Mouse (Mus musculus): Measurements from ENCODE around the gene Fcho1. TPM values are rescaled to one million over a fixed set of nuclear protein-coding genes. Genes with fewer than 3 reads are reported as not detected.
A peak's percentile ranks its signal among the peaks of the same experiment; 100 is the strongest.

Gene Fcho1
- total RNA-seq, 2 experiments from 2014 or later: 88.0 to 106 TPM

DNA sequence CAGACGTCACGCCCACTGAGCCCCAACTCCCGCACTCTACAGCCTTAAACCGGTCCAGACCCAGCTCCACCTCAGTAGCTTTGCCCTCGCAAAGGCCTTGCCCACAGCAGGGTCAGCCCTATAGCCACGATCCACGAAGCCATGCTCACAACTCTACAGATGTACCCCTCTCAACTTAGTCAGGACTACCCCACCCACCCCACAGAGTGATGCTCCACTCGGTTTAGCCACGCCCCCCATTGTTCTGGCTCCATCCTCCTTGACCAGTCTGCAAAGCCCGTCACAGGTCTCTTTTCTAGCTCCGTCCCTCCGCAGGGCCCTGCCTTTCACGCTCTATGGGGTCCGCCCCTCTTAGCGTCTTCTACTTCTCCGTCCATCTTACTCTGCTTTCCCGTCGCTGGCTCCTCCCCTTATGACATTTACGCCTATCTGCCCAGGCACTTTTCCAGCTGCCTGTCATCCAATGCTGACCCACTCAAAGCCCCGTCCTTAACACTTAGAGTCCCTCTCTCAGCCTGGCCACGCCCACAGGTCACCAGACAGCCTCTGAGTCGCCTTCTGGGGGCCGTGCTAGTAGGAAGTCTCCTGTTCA, 39.3 kb downstream of the Fcho1 start:
- DNase-seq (ENCODE audit: extremely low spot score in 1 of 2, low spot score in 1 of 2): no peak

DNA sequence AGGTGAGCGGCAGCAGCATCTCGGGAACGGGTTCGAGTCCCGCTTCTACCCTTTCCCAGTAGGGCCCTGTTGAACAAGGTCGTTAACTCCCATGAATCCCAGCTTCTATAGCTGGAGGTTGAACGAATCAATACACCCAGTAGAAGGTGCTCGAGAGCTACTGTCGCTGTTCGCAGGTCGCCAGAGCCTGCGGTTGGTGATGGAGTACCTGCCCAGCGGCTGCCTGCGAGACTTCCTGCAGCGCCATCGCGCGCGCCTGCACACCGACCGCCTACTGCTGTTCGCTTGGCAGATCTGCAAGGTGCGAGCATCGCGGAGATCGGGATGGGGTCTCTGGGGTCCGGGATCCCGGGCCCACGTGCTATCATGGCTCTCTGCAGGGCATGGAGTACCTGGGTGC, 39.9 kb downstream of the Fcho1 start:
- DNase-seq (ENCODE audit: extremely low spot score in 1 of 2, low spot score in 1 of 2): no peak

DNA sequence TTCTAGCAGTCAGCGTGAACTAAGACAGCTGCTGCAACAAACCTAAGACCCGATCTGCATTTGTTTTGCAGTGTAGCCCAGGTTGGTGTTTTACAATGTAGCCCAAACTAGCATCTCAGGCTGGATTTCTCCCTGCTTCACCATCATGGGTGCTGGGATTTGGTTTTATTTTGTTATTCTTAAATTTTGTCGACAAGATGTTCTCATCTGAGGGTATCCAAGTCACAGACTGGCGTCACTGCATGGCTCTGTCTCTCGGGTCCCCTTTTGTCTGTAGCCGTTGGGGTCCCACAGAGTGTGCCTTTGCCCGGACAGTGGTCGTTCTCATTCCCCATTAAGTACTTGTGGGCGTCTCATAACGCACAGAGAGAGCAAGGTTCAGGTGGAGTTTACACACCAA, 40.8 kb downstream of the Fcho1 start:
- no peak for DNase-seq (ENCODE audit: extremely low spot score in 1 of 2, low spot score in 1 of 2)

DNA sequence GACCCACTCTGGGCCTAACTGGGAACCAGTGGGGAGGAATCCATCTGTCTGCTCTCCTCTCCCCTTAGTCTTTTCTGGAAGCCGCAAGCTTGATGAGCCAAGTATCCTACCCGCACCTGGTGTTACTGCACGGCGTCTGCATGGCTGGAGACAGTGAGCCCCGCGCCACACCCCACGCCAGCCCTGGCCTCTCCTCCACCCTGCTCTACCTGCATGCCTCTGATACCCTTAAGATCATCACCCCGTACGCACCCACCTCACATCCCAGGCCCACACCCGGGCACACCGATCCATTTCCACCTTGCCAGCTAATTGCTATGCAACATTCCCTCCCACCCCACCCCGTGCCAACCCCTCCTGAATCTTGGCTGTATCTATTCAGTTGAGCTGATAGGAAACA, 42.7 kb downstream of the Fcho1 start:
- DNase-seq (ENCODE audit: extremely low spot score in 1 of 2, low spot score in 1 of 2): no peak

DNA sequence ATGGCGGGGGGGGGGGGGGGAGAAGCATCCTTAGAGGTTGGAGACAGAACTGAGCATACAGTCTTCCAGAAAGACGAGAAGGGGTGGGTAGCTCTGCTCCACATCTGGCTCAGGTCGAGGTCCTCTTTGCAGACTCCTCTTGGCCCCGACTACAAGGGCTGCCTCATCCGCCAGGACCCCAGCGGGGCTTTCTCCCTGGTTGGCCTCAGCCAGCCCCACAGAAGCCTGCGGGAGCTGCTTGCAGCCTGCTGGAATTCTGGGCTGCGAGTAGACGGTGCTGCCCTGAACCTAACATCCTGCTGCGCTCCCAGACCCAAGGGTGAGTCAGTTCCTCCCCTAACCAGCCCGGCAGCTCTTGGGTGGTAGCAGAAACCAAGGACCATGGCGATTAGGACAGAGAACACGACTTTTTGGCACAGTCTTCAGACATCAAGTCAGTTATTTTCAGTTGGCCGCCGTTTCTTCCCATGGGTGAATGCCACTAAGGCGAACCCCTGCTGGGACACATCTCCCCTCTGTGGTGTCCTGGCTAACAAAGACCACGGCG, 44.1 kb downstream of the Fcho1 start:
- DNase-seq (ENCODE audit: extremely low spot score in 1 of 2, low spot score in 1 of 2): no peak

DNA sequence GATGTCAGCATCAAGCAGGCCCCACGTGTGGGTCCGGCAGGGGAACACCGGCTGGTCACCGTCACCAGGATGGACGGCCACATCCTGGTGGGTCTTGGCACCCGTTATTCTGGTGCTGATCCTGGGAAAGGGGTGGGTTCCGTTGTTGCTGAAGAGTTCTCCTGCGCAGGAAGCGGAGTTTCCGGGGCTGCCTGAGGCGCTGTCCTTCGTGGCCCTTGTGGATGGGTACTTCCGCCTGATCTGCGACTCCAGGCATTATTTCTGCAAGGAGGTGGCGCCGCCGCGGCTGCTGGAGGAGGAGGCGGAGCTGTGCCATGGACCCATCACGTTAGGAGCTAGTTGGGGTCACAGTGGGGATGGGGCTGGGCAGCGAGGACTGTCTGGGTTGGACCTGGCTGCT, 45.0 kb downstream of the Fcho1 start:
- DNase-seq (ENCODE audit: extremely low spot score in 1 of 2, low spot score in 1 of 2): no peak

DNA sequence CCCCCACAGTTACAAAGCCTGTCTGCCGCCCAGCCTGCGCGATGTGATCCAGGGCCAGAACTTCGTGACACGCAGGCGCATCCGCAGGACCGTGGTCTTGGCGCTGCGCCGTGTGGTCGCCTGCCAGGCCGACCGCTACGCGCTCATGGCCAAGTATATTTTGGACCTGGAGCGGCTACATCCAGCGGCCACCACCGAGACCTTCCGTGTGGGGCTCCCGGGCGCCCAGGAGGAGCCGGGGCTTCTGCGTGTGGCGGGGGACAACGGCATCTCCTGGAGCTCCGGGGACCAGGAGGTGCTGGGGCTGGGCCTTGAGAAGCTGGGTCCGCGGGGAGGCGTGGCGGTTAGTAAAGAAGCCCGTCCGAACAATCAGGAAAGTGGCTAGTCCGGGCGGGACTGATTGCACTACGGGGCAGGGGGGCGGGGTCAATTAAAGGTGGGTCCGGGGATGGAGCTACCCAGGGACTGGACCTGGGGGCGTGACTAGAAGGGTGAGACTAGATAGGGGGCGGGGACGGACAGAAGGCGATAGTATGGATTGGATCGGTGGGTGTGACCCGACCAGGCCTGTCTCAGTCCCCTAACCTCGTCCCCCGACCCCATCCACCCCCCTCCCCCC, 45.9 kb downstream of the Fcho1 start:
- no peak for DNase-seq (ENCODE audit: extremely low spot score in 1 of 2, low spot score in 1 of 2)

DNA sequence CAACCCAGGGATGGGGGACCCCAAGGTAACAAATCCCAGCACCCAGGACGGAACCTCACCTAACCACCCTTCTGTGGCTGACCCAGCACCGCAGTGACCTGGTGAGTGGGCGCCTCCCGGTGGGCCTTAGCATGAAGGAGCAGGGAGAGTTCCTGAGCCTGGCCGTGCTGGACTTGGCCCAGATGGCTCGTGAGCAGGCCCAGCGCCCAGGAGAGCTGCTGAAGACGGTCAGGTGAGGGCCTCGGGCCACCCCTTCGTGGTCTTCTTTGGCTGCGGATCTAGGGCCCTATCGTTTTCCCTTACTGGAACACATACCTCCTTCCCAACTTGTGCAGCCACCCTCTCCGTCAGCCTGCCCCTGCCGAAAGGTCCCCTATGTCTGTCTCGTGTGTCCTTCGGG, 46.4 kb downstream of the Fcho1 start:
- DNase-seq (ENCODE audit: extremely low spot score in 1 of 2, low spot score in 1 of 2): no peak

DNA sequence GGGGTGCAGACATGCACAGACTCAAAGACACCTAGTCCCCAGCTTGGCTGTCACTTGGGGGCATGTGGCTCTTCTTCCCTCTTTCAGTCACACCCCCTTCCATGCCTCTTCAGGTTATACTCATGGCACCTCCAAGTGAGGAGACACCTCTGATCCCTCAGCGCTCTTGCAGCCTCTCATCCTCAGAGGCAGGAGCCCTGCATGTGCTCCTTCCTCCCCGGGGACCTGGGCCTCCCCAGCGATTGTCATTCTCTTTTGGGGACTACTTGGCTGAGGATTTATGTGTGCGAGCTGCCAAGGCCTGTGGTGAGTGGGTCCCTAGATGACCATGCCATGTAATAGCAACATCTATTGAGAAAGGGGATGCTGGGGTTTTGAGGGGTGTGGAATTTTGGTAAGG, 47.3 kb downstream of the Fcho1 start:
- no peak for DNase-seq (ENCODE audit: extremely low spot score in 1 of 2, low spot score in 1 of 2)

DNA sequence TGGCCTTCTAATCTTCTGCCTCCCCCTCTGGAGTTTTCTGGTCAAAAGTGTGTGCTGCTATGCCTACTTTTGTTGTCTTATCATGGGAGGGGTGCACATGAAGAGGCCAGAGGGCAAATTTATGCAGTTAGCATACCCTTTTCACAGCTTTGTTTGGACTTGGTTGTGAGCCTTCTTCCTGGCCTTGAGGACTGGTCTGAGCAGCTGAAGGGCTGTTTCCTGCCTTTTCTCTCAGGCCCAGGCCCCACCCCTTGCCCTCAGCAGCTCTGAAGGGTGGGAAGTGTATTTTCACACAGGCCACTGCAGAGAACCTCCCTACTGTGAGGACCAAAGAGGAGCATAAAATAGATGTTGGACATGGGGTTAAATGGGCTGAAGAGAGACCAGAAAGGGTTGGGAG, 48.0 kb downstream of the Fcho1 start:
- DNase-seq (ENCODE audit: extremely low spot score in 1 of 2, low spot score in 1 of 2): no peak

DNA sequence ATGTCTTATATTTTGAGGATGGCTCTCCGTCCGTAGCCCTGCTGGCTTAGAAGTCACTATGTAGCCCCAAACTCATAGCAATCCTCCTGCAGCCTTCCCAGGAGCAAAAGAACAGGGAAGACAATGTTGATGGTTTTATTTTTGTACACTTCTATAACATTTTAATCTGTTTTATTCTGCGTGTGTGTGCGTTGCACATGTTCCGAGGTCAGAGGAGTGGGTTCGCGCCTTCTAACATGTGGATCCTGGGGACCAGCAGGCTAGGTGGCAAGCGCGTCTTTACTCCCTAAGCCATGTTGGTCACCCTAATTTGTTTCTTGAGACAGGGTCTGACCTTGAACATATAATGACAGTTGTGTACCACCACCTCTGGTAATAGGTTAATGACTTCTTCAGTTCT, 48.7 kb downstream of the Fcho1 start:
- DNase-seq (ENCODE audit: extremely low spot score in 1 of 2, low spot score in 1 of 2): no peak

DNA sequence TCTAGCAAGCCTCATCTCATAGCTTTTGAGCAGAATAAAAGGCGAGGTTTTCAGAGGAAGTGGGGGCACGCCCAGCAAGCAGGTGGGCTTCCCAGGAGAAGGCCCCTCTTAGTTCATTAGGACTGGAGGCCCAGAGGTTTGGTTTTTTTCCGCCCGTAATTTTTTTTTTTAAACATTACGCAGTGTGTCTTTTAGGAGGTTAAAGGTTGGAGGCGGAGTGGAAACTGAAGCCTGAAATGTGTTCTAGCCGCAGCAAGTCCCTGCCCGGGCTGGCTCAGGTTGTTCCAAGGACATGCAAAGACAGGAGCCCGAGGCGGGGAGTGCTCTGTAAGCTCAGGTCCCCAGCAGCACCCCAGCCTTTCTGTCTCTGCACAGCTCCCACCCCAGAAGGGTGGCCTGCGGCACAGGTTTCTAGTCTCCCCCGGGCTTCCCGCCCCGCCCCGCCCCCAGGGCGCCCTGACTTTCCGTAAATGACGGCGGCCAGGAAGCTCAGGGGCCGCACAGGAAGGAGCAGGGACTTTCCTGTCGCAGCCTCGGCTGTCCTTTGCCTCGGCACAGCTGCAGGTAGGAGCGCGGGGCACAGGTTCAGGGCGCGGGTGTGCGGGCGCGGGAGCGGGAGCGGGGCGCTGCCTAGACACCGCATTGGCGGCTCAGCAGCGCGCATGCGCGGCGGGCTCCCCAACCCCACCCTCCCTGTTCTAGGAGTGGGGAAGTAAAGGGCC, 49.3 kb downstream of the Fcho1 start, which contains the start of gene Jak3:
Gene Jak3, plus strand, starts transcription at position 277 of the 722 bp plus-strand sequence.
- peak; percentile 40 to 56 for DNase-seq (ENCODE audit: extremely low spot score in 1 of 2, low spot score in 1 of 2)

DNA sequence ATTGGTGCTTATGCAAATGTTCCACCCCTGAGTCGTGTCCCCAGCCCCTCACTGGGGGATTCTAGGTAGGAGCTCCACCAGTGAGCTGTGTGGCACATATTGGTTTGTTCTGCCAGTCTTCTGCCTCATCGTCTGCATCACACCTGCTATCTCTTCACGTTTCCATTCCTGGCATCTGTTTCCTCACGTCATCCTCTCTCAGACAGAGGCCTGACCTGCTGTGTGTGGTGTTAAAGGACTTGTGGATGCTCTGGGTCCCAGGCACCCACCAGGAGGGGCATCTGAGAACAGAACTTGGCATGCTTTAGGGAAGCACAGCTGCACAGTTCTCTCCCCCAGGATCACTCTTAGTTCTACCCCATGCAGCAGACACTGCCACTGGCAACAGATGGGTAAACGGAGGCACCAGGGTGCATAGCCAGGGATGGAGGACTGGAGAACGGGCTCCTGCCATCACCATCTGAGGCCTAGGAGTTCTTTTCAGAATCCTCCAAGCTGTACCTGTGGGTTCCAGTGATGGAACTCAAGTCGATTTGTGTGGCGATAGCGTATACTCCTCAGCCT, 50.0 kb downstream of the Fcho1 start:
- DNase-seq (ENCODE audit: extremely low spot score in 1 of 2, low spot score in 1 of 2): no peak

DNA sequence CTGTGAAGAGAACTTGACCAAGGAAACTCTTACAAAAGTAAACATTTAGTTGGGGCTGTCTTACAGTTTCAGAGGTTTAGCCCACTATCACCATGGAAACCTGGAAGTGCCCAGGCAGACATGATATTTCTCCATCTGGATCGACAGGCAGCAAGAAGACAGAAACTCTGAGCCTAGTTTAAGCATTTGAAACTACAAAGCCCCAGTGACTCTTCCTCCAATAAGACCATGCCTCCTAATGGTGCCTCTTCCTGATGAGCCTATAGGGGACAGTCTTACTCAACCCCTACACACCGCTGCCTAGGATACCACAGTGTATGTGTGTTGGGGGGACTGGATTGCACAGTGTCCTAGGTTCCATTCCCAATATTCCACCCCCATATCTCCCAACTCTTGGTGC, 51.4 kb downstream of the Fcho1 start:
- DNase-seq (ENCODE audit: extremely low spot score in 1 of 2, low spot score in 1 of 2): no peak

DNA sequence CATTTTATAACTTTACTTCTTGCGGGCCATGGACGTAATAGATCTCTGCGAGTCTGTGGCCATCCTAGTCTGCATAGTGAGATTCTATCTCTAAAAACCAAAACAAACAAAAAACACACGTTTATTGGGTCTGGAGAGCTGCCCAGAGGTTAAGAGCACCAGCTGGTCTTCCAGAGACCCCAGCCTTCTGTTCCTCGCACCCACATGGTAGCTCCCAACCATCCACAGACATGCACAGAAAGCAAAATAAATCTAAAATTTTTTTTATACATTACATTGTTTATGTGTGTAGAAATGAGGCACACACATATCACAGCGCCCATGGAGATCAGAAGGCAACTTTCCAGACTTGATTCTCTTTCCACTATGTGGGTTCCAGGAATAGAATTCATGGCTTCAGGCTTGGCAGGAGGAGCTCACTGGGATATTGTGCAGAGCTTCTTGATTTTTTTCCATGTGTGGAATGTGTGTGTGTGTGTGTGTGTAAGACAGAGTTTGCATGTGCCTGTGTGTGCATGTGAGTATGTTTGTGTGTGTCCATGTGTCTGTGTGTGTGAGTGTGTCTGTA, 53.3 kb downstream of the Fcho1 start:
- no peak for DNase-seq (ENCODE audit: extremely low spot score in 1 of 2, low spot score in 1 of 2)

DNA sequence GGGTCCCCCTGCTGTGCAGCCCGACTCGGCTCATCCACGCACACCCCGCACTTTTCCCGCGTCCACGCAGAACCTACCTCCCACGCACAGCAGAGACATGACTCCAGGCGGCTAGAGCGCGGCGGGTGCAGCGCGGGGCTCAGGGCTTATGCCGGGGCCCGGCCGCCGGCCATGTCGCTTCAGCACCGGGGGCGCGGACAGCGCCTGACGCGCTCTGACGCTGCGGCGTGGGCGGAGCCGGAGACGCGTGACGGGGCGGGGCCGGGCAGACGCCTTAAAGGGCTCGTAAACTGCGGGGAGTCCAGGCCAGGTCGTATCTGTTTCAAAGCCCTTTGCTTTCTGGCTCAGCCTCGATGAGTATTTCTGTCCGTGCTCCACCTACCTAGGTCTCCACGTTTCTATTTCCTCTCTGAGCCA, 54.0 kb downstream of the Fcho1 start, which contains the start of gene Unc13a:
Gene Unc13a, minus strand, starts transcription at position 209 of the 417 bp plus-strand sequence.
- peak; percentile 89 to 92 for DNase-seq (ENCODE audit: extremely low spot score in 1 of 2, low spot score in 1 of 2)

DNA sequence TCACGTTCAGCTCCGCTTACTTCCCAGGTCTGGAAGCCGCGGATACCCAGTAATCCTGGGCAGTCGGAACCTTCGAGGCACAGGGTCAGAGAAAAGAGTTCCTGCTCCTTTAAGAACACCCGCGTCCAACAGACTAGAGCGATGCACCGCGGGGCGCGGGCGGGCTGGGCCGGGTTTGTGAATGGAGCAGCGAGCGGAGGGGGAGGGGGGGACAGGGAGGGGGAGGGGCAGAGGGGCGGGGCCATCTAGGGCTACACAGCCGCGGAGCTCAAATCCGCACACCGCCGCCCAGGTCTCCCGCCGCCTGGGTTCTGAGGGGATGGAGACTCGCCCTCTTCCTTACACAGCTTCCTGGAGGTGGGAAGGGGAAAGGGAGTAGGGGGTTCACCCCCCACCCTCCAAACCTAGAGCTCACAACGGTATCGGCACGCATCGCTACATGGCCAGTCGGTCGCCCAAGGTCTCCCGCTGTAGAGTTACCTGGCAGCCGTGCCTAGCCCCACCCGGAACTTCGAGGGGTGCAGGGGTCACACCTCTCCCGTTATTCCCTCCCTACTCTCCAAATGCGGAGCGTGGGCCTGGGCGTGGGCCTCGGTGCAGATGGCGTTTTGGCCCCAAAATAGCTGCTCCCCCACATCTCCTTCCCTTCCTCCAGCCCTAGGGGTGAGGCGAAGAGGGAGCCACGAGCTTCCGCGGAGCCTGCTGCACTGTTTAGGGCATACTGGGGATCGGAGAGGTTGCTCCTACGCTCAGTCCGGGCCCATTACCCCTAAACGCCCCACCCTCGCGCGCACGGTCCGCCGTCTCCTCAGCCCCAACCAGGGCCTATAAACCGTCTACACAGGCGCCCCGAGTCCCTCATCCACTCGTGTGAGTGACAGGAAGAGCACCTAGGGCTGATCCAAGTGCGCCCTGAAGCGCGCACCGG, 54.6 kb downstream of the Fcho1 start:
- peak; percentile 52 to 61 for DNase-seq (ENCODE audit: extremely low spot score in 1 of 2, low spot score in 1 of 2)

DNA sequence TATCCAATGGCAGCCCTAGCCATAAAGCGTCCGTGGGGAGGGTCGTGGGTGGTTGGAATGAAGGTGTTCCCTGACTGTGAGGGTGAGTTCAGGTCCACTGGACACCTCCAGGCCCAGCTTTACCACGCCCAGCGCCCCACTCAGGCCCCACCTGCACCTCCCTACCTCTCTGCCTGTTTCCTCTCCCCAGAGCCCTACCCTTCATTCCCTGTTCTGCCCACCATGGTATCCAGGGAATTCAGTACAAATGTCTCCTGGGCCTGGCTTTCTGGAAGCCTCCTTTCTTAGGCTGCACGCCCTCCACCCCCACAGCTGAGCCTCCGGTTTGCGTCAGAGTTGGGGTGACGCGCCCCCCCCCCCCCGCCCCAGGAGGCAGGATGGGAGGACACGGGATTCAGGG, 55.3 kb downstream of the Fcho1 start:
- DNase-seq (ENCODE audit: extremely low spot score in 1 of 2, low spot score in 1 of 2): no peak

DNA sequence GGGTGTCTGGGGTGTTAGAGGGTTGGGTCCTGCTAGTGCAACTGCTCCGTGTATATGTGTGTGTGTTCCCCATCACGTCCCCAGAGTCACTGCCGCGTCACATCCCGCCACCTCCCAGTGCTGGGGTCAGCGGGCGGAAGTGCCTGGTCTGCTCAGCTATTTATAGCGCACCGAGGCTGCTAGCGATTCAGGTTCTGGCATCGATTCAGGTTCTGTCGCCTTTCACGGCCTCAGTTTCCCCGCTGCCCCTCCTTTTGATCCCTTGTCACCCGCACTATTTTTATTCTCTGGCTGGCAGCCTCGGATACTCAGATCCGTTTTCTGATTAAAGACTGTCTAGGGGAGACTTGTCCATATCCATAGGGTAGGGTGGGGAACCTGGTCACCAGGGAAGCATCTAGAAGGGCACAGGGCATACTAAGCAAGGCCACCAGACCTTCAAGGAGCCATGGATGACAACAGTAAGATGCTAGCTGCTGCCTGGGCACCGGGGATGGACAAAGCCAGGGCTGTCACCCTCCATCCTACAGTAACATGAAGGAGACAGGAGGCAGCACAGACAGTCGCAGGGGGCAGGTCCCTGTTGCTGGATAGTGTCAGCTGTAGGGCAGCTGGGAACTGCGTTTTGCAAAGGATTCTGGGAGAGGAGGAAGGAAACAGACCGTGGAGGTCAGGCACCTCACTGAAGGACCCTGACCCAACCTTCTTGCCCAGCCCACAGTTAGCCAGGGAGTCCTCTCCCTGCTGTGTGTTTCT, 57.1 kb downstream of the Fcho1 start:
- no peak for DNase-seq (ENCODE audit: extremely low spot score in 1 of 2, low spot score in 1 of 2)

Measured in layer of hippocampus, postnatal 25 days (tissue).